Mouse (Mus musculus) retina, adult 2 months (tissue): ENCODE data around the gene Ccdc61.

Experiments
- DNase-seq: peaks from one replicate; pipeline ENCODE4 v3.0.0-alpha.2; 2012; ENCODE audit warnings: low read depth, low spot score

The Ccdc61 gene

DNA sequence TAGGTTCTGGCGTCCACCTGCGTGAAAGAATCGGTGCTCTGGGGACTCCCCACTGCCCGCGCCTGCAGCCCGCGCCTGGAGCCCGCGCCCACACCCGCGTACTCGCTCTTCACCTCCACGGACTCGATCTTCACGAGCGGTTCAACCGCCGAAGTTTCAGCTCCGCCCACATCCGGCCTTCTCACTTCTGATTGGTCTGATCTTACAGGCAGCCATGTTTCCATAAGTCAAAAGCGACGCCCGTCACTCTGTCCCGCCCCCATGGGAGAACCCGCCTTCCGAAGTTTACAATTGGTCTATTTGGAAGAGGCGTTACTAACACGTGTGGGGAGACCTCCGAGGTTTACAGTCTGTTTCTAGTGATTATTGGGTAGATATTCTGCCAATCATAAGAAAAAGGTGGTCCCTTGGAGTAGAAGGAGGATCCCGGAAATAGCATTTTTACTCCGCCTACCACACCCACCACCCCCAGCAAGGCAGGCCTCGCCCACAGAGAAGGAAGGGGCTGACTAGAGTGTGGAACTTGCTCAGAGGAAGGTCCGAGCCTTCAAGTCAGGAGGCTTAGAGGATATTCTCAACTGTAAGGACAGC is at the start of gene Ccdc61:
Gene Ccdc61, minus strand, starts transcription at position 175 of the 591 bp plus-strand sequence.
- DNase-seq = peak; percentile 83

DNA sequence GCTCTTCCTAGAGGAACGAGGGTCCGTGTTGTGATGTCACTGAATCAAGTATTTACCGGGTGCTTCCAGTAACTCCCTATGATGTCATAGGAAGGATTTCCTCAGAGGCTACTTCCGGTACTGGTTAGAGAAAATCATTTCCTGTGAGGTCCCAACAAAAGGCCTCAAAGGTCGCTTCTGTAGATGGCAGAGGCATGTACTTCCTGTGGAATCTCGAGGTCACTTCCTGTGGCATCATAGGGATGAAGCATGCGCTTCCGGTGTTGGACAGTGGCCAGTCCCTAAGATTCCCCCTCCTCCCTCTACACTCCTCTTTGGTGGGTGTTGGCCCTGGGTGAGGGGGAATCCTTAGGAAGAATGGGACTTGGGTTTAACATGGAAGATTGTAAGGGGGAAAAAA is 49.2 kb upstream of the Ccdc61 start:
- no peak for DNase-seq

DNA sequence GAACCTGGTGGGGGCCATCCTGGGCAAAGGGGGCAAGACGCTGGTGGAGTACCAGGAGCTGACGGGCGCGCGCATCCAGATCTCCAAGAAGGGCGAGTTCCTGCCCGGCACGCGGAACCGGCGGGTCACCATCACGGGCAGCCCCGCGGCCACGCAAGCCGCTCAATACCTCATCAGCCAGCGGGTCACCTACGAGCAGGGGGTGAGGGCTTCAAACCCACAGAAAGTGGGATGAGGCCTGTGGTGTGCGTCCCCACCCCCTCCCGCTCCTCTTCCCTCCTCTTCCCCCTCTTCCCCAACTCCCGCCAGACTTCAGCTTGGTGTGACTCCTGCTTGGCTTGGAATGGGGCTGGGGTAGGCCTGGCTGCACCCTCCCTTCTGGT is 48.2 kb upstream of the Ccdc61 start:
- no peak for DNase-seq

DNA sequence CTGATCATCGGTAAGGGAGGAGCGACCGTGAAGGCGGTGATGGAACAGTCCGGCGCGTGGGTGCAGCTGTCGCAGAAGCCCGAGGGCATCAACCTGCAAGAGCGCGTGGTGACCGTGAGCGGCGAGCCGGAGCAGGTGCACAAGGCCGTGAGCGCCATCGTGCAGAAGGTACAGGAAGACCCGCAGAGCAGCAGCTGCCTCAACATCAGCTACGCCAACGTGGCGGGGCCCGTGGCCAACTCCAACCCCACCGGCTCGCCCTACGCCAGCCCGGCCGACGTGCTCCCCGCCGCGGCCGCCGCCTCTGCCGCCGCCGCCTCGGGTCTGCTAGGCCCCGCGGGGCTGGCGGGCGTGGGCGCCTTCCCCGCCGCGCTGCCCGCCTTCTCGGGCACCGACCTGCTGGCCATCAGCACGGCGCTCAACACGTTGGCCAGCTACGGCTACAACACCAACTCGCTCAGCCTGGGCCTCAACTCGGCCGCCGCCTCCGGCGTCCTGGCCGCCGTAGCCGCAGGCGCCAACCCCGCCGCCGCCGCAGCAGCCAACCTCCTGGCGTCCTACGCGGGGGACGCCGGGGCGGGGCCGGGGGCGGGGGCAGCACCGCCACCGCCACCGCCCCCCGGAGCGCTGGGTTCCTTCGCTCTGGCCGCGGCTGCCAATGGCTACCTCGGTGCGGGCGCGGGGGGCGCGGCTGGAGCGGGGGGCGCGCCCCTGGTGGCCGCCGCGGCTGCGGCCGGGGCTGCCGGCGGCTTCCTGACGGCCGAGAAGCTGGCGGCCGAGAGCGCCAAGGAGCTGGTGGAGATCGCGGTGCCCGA is 47.6 kb upstream of the Ccdc61 start:
- DNase-seq = no peak

DNA sequence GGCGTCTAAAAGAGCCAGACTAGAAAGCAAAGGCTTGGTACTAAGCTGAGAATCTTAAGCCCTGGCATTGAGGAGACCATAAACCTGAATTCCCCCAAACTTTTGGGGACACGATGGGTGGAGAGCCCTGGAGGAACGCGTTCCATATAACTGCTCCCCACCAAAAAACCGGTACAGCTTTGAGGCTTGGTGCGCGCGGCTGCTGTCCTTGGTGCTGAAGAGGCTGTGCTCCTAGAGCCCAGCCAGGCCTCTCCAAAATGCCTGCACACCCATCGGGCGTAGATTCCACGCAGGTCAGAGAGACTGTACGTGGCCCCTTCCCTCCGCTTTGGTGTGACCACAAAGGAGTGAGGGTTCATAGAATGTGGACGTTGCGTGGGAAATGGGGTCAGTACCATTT is 41.2 kb upstream of the Ccdc61 start:
- DNase-seq = no peak

DNA sequence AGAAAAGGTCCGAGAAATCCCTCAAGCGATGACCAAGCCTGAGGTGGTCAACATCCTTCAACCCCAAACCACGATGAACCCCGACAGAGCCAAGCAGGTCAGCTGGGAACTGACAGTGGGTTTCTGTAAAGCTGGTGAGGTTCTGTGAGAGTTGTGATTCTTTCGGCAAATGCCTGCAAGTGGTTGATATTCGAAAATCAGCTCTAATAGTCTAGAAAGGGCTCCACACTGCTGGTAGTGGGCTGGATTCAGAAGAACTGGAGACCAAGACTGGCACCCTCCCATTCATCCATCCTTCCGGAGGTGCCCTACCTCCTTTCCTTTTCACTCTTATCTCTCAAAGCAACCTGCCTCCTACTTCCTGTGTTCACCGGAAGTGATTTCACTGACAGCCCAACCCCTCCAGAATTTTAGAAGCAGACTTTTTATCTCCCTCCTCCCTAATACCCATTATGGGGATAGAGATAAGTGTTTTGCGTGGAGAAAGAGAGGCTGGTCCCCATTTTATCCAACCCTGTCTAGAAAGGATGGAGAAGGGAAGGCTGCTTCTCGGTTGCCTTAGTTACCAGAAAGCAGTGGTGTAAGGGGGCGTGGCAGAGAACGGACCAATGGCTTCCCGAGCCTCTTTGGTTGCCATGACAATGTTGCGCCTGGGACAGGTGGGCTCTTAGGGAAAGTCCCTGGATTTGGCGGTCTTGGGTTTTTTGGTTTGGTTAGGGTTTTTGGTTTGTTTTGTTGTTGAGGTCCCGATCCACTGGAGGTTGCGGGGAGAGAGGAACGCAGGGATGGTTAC is 40.5 kb upstream of the Ccdc61 start:
- no peak for DNase-seq

DNA sequence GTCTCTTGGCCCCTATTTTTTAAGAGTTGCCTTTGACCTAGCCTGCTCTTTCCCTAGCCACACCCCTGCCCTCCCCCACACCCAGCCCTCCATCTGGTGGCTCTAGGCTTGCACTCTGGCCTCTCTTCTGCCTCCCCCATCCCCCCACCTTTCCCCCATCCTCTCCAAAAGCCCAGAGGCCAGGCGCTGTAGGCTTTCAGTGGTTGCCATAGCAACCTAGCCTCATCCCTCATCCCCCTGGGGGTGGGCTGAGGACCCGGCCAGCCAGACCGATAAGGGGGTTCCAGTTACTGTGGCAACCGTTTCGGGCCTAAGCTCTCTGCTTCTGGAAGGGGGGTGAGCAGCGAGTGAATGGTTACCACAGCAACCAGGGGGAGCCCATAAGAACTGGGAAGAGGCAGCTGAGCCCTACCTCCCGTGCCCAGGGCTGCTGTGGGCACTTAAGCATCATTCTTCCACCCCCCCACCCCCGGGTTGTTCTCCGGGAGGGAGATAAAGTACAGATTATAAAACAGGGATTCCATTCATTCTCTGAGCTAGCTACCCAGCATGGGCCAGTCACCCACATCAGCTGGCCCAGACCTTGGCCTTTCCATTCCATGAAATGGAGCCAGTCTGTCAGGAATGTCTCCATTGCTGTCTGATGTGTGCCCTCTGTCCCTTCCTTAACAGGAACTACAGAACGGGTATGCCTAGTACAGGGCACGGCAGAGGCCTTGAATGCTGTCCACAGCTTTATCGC is 39.7 kb upstream of the Ccdc61 start:
- DNase-seq = no peak

DNA sequence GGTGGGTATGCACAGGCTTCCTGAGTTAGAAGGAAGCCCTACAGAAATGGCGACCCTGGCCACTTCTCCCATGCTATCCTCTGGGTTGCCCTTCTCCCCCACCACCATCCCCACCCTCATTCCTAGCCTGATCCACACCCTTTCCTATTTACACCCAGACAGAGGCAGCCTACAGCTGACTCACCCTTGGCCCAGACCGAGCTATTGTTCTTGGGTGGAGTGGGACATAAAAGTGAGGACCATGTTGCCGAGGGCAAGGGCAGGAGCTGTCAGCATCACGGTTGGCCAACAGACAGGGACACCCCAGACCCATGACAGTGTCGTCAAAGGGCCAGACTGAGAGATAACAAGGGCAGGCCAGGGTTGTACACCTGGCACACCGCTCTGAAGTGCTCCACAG is 37.9 kb upstream of the Ccdc61 start:
- no peak for DNase-seq

DNA sequence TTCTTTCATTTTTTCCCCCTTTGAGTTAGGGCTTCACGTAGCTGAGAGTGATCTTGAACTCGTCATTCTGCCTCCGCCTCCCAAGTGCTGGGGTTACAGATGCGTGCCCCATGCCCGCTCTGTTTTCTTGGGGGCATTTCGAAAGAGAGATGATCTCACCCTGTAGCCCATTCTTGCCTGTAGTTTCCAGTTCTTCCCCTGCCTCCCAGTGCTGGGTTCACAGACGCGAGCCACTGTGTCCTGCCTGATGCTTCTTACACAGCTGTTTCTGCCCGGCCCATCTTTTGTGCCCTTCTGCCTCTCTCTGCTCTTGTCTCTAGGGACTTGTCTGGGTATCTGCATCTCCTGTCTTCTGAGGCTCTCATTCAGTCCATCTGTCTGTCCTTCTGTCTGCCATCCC is 32.6 kb upstream of the Ccdc61 start:
- DNase-seq = no peak

DNA sequence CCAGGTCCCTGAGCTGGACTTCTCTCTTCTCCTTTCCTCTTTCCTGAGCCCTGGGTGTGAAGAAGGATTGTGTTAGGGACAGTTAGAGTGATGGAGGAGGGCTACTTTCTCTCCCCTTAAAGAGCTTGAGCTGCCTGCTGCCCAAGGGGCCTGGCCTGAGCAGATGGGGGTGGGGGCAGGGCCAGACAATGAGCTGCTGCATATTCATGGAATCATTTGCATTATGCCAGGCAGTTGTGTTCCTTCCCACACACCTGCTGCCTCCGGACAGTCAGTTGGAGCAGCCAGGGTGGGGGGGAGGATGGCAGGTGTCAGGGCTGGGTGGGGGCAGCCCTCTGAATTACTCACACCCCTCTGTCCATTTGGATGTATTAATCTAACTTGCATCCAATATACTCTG is 32.2 kb upstream of the Ccdc61 start:
- no peak for DNase-seq

DNA sequence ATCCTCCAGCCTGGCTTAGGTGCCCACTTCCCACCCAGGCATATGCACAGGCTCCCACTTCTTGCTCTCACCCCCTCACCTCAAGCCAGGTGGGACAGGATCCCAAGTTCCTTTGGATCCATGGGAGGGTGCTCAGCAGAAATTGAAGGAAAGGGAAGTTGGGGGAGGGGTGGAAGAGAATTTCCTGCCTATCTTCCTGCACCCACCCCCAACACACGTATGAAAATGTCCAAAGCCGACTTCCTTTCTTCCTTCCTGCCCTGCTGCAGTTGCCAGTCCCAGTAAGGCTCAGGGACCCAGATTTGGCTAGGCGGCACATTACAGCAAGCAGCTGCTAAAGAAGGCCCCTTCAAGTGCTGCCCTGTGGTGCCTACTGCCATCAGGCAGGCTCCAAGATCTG is 17.5 kb upstream of the Ccdc61 start:
- no peak for DNase-seq

DNA sequence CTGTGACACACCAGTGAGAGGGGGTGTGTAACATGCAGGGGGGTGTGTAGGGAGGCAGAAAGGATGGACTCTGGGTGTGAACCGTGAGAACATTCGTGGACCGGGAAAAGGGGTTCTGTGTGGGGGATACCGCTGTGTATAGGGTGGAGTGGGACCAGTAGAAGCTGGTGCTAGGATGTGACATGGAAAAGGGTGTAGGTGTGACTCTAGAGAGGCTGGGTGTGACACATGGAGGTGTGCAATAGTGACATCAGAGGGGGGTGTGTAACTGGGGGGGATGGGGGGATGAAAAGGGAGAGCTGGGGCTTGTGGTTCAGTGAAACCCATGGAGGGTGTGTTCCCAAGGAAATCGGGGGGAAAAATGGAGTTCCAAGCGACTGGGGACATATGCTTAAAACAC is 16.7 kb upstream of the Ccdc61 start:
- DNase-seq = no peak

DNA sequence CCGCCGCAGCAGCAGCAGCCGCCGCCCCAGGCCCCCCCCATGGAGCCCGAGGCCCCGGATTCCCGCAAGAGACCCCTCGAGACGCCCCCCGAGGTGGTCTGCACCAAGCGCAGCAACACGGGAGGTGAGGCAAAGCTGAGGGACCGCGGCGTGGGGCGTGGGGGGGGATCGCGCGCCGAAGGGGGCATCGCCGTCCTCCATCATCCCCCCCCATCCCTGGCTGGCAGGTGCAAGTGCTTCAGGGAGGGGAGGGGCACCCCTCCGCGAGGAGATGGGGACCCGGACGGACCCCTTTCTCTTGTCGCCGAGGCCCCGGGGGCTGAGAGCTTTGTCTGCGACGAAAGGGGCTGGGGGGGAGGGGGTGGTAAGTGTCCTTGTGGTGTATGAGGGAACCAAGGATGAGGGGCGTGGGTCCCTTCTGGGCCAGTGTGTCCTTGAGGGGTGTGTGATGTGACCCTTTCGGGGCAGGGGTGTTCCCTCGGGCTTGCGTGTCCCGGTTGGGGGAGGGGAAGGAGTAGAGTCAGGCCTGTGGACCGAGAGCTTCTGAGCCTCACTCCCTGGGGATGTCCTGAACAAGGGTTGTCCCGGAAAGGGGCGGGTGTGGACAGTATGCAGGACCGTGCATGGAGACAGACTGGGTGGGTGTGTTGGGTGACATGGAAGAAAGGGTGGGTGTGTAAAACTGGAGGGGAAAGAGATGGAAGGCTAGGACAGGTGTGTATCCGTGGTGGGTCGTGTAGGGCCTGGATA is 16.0 kb upstream of the Ccdc61 start:
- DNase-seq = no peak

DNA sequence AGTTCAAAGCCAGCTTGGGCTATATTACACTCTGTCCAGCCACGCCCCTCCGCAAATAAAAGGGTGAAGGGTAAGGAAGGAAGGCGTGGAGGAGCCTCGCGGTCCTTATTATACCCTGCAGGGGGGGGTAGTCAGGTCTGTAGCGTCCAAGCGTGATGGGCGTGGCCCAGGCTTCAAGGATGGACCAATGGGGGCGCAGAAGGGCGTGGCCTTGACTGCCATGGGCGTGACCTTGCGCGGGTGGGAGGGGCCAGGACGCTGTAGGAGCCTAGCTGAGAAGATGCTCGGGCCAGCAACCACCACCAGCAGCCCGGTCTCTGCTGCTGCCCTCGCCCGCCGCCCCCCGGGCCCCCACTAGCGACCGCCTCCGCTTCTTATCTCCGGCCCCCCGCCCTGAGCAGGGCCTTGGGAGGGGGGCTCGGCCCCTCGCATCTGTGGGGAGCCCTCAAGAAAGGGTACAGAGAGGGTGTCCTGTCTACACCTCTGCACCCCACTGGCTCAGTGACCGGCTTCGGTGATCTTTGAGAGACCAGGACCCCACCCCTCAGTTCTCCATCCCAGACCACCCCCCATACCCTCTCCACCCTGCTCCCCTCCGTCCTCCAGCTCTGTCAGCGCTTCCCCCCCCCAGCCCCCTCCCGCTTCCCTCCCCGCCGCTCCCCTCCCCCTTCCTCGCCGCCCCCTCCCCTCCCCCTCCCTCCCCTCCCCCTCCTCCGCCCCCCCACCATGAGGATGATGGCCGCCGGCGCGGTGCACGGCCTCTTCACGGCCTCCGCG is 15.1 kb upstream of the Ccdc61 start, which contains the start of gene Nova2:
Gene Nova2, plus strand, starts transcription at position 727 of the 777 bp plus-strand sequence.
- peak; percentile 59 for DNase-seq

DNA sequence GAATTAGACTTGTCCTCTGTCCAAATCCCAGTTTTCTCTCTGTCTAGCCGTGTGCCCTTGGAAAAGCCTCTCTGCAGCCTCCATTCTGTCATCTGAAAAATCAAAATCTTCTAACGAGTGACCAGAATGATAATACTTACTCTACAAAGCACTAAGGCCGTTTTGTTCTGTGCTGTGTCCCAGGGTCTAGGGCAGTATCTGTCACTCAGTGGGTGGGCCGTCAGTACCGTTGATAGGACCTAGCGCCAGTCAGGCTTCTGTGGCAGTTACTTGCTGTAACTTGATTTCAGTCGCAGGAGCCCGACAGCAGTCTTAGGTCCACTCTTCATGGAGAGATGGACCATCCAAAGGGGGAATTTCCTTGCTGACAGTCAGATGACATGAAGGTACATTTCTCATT is 14.1 kb upstream of the Ccdc61 start:
- DNase-seq = no peak

DNA sequence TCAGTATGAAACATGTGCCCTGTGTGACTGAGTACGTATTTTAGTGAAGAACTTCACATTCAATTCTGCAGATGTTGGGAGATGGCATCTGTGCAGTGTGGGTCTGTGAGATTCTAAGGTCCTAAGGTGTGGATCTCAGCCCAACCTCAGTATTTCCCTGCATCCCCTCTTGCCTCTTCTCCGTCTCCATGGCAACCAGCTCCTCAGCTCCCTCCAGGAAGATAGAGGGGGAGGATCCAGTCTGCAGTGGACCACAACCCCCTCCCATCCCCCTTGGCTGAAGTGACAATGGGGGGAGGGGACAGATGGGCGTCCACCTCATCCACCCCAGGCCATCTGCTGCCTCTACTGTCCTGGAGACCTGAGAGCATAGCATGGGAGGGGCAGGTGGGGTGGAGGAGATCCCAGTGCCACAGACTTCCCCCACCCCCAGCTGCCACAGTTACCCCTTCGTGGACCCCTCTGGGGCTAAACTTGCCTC is 13.5 kb upstream of the Ccdc61 start:
- DNase-seq = no peak

DNA sequence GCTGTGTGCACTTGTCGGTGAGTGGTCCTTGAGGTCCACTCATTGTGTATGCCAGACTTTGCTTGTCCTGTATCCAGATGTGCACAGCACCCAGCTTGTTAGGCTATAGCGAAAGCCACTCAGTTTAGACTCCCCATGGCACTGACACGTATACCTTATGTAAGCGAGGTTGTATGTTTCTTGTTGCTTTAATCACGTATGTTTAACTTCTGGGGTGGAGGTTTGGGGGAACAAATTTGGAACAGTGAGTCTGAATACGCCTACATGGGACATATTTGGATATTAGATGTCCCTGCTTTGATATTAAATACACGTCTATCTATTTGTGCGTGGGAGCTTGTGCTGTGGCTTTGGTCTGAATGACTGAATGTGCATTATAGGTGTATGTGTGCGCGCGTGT is 13.1 kb upstream of the Ccdc61 start:
- no peak for DNase-seq

DNA sequence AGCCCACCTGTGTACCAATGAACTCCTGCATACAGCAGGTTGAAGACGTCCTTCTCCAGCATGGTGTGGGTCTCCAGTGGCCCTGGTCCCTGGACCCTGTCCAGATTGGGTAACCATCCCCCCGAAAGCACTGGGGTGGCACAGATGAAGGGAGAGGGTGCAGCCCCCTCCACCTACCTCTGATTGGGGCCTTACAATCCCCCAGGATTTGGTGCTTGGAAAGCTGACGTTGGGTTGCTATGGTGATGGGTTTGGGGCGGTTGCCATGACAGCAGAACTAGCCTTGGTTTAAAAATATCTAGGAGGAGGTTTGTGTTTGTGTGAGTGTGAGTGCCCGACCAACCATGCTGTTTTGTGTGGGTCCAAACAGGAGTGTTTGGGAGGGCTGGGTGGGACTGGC is 12.6 kb upstream of the Ccdc61 start:
- no peak for DNase-seq

DNA sequence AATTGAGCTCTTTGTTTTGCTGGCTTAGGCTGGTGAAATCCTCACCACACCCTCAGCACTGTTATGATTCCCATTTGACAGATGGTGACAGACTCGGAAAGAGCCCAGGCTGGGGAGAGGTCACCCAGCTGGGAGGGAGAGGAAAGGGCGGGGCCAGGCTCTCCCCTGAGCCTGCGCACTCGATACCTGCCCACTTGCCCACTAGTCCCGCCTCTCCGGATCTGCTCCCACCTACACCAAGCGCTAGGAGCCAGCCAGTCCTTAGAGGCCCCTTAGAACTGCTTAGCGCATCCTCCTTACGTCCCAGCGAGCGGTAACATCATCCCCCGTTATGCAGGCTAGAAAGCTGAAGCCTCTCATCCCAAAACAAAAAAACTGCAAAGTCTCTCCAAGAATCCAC is 10.9 kb upstream of the Ccdc61 start:
- DNase-seq = no peak

DNA sequence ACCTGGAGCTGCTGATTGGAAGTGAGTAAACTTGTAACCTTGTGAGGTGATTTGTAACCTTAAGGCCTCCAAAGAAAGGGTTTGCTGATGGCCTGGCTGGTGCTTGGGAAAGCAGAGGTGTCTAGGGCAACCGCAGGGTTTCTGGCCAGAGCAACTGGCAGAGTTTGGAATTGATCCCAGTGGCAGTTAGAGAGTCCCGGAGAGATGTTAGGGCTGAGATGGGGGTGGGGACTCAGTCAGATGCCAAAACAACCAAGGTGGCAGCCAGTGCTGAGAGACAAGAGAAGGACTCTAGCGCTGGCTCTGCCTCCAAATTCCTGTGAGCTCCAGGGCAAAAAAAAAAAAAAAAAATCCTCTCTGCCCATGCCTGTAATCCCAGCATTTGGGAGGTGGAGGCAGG is 7.7 kb upstream of the Ccdc61 start:
- DNase-seq = no peak
